Mouse (Mus musculus) forebrain, embryonic 11.5 days (tissue): ENCODE results near the gene Slc30a6. TPM values are rescaled to one million over a fixed set of nuclear protein-coding genes. Genes with fewer than 3 reads are reported as not detected.

Experiments used
- ATAC-seq: fragments of 200-750 bp; cut with Nextera tagmentation; replicated peaks from 2 replicates; pipeline ENCODE4 v1.8.0; 2017; ENCODE audit warnings: moderate TSS enrichment; ENCODE audit not compliant: low FRiP score
- DNase-seq: peaks from one replicate; pipeline ENCODE4 v3.0.0-alpha.2; 2017; ENCODE audit warnings: low spot score
- H3K27ac ChIP-seq: fragments of 300-500 bp; sonication (generic); 2 replicates; pipeline ENCODE4 v1.5.1; 2014; ENCODE audit warnings: low read depth, low read length
- H3K27me3 ChIP-seq: fragments of 300-500 bp; sonication (generic); 2 replicates; pipeline ENCODE4 v1.6.1; 2014; ENCODE audit warnings: mild to moderate bottlenecking, low read length, mixed read lengths; ENCODE audit not compliant: control insufficient read depth, insufficient read depth
- H3K36me3 ChIP-seq: fragments of 300-500 bp; sonication (generic); 2 replicates; pipeline ENCODE4 v1.6.1; 2014; ENCODE audit warnings: mild to moderate bottlenecking, low read length, moderate library complexity, mixed read lengths; ENCODE audit not compliant: control insufficient read depth, insufficient read depth
- H3K4me1 ChIP-seq: fragments of 300-500 bp; sonication (generic); replicated peaks from 2 replicates; pipeline ENCODE4 v1.6.1; 2014; ENCODE audit warnings: low read length, mixed read lengths; ENCODE audit not compliant: control insufficient read depth, insufficient read depth
- H3K4me2 ChIP-seq: fragments of 300-500 bp; sonication (generic); 2 replicates; pipeline ENCODE4 v1.6.1; 2014; ENCODE audit warnings: low read depth, mild to moderate bottlenecking, low read length, moderate library complexity, mixed read lengths; ENCODE audit not compliant: severe bottlenecking
- H3K4me3 ChIP-seq: fragments of 300-500 bp; sonication (generic); 2 replicates; pipeline ENCODE4 v1.5.1; 2014; ENCODE audit warnings: low read depth, low read length
- H3K9ac ChIP-seq: fragments of 300-500 bp; sonication (generic); 2 replicates; pipeline ENCODE4 v1.6.1; 2014; ENCODE audit warnings: low read length
- H3K9me3 ChIP-seq: fragments of 300-500 bp; sonication (generic); 2 replicates; pipeline ENCODE4 v1.6.1; 2016; ENCODE audit warnings: low read length, mixed read lengths; ENCODE audit not compliant: control insufficient read depth
- WGBS: fragments of 180-500 bp; shearing (Covaris S2); extraction: QIAGEN DNeasy Blood & Tissue Kit; methylation state at CpG from one replicate; pipeline ENCODE4 v1.1.7; 2014; 5-methylcytosine and 5-hydroxymethylcytosine counted together
- polyA plus RNA-seq: library from polyadenylated mRNA; unstranded; fragments of >200 nt; fragmentation: Nextera tagmentation; extraction: Ambion mirVana; gene quantifications from 2 replicates; pipeline ENCODE4 v1.2.1, GENCODE M21; 2014

Slc30a6 gene
- polyA plus RNA-seq, 1 experiment from 2014 or later: 30.6 TPM

DNA sequence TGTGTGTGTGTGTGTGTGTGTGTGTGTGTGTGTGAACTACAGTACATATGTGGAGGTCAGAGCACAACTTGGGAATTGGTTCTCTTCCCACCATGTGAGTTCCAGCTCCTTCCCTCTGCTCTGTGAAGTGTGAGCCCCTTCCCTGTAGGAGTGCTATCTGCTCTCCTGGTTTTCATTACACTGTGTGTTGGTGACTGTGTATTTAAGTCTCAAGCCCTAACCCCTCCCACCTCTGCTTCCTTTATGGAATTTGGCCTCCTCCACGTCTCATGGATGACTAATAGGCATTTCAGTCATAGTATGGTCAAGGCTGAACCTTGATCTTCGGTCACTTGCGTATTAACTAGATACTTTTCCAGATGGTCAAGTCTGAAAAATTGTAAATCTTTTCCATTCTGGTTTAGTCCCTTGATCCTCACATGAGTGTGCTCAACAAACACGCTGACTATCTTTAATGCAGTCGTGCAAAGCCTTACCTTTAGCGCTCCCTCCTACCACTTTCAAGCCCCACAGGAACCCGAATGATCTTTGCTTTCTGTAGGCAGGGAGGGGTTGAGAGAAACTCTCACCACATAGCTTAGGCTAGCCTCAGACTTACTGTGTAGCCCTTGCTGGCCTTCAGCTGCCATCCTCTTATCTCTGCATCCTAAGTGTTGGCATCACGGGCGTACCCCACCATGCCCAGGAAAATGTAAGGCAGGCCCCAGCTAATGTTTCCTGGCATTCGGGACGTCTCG is 7.2 kb downstream of the Slc30a6 start:
- Histone ChIP-seq H3K4me3 (no peak overlapping the region), H3K27ac (no peak overlapping the region), H3K4me1 (no peaks in the 10 kb centered on the region), H3K9ac (no peak overlapping the region), H3K36me3 (peaks cover 3% of the 10 kb centered on the region), H3K4me2 (no peak overlapping the region), H3K9me3 (no peaks in the 10 kb centered on the region), H3K27me3 (no peaks in the 10 kb centered on the region)
- WGBS: 95% methylated on average over 12 of the region's 12 CpGs
- ATAC-seq: no peak
- DNase-seq: no peak

DNA sequence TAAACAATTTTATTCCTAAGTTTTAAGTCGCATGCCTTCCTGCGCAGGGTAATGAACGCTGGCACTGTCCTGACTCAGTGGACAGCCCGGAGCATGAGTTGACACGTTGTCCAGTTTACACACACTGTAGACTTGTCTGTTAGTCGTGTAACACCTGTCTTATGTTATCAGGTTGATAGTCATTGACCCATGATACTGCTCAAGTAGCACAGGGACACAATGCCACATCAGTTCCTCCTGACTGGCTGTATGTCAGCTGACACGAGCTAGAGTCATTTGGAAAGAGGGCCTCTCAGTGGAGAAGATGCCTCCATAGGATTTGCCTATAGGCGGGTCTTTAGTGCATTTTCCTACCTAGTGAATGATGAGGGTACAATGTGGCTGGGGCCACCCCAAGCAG is 11.1 kb downstream of the Slc30a6 start:
- Histone ChIP-seq H3K36me3 (peaks cover 3% of the 10 kb centered on the region), H3K4me1 (no peaks in the 10 kb centered on the region), H3K9me3 (no peaks in the 10 kb centered on the region), H3K4me2 (no peak overlapping the region), H3K9ac (no peak overlapping the region), H3K27ac (no peak overlapping the region), H3K27me3 (no peaks in the 10 kb centered on the region), H3K4me3 (no peak overlapping the region)
- ATAC-seq: no peak
- WGBS: 90% methylated on average over 8 of the region's 8 CpGs
- no peak for DNase-seq

DNA sequence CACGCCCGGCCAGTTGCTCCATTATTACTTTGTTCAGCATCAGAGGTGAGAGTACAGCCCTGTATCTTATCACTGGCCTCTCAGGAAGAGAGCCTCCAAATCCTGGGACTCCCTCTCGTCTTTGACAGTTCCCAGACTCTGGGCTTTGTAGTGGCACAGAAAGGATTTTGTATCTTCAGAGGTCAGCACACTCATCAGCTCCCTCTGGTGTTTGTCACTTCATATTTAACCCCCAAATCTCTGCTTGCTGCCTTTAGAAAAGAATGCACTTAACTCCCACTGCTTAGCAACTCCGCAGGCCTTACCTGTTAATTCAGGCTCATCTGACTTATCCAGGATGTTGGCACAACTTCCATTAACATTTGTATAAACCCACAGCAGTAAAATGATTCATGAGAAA is 14.3 kb downstream of the Slc30a6 start:
- no peak overlapping the region for H3K4me3 ChIP-seq
- no peak overlapping the region for H3K4me2 ChIP-seq
- DNase-seq: no peak
- no peaks in the 10 kb centered on the region for H3K4me1 ChIP-seq
- no peaks in the 10 kb centered on the region for H3K9me3 ChIP-seq
- H3K36me3 ChIP-seq: no peaks in the 10 kb centered on the region
- H3K9ac ChIP-seq: no peak overlapping the region
- H3K27ac ChIP-seq: no peak overlapping the region
- H3K27me3 ChIP-seq: no peaks in the 10 kb centered on the region
- no peak for ATAC-seq
- 67% methylated on average over 4 of the region's 4 CpGs for WGBS

DNA sequence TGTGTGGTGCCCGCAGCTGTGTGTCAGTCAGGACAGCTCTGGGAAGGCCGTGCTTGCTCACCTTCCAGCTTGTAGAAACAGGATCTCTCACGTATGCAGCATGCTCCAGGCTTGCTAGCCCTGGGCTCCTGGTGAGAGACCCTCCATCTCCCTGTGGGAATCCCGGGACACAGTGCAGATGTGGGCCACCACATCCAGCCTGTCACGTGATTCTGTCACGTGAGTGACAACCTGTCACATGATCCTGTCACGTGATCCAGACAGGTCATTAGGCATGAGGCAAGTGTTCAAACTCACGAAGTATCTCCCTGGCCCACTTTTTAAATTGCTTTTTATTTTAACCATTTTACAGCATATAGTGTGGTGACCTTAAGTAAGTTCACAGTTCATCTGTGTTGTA is 17.9 kb downstream of the Slc30a6 start:
- 94% methylated on average over 8 of the region's 8 CpGs for WGBS
- no peaks in the 10 kb centered on the region; the same call in 1 of the 2 replicates for H3K36me3 ChIP-seq

DNA sequence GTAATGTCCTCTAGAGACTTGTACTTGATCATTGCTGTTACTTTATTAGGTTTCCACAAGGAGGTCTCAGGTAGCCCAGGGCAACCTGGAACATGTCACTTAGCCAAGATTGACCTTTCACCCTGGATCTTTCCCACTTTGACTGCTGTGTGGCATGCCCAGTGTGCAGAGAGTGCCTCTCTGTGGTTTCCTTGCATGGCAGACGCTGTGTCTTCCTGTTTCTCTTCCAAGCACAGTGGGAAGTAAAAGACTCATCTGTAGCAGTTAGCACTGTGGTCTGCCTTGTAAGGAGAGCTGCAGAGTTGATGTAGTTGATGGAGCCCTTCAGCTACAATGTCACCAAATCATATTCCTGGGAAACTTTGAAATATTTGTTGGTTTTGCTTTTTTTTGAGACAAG is 19.3 kb downstream of the Slc30a6 start:
- DNase-seq (no peak), ATAC-seq (no peak)
- Histone ChIP-seq H3K9me3 (no peaks in the 10 kb centered on the region), H3K9ac (no peak overlapping the region), H3K27ac (no peak overlapping the region), H3K36me3 (no peaks in the 10 kb centered on the region; the same call in 1 of the 2 replicates), H3K4me2 (no peak overlapping the region), H3K4me3 (no peak overlapping the region), H3K27me3 (no peaks in the 10 kb centered on the region), H3K4me1 (no peaks in the 10 kb centered on the region)
- WGBS: 83% methylated on average over 1 of the region's 1 CpGs

More for the DNA sequence above, 17.9 kb downstream of the Slc30a6 start:
- H3K4me2 ChIP-seq: no peak overlapping the region
- H3K9ac ChIP-seq: no peak overlapping the region
- no peak for DNase-seq
- no peaks in the 10 kb centered on the region for H3K27me3 ChIP-seq
- ATAC-seq: no peak
- no peaks in the 10 kb centered on the region for H3K4me1 ChIP-seq
- H3K27ac ChIP-seq: no peak overlapping the region
- no peak overlapping the region for H3K4me3 ChIP-seq
- no peaks in the 10 kb centered on the region for H3K9me3 ChIP-seq

DNA sequence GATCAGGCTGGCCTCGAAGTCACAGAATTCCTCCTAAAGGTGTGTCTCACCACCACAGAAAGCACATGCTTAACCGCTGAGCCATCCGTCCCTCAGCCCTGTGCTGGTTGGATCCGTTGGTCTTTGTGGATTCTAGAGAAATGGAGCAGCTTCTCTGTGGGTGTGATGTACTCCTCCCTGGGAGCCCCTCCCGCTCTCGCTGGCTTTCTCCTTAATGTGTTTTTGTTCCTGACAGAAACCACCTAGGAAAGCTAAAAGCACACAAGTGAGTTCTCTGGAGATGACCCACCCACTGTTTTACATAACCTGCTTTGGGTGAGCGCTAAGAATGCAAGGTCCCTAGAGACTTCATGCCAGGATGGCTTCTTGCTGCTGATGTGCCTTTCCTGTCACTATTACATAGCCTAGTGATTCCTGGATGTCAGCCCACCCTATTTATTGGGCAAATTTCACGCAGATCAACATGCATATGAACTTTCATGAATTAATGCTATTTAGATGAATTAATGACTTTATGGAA is 21.5 kb downstream of the Slc30a6 start:
- H3K4me1 ChIP-seq: no peaks in the 10 kb centered on the region
- no peak for DNase-seq
- H3K9ac ChIP-seq: no peak overlapping the region
- no peaks in the 10 kb centered on the region for H3K9me3 ChIP-seq
- H3K36me3 ChIP-seq: no peaks in the 10 kb centered on the region; the same call in 1 of the 2 replicates
- no peak for ATAC-seq
- no peak overlapping the region for H3K27ac ChIP-seq
- H3K4me2 ChIP-seq: no peak overlapping the region
- no peaks in the 10 kb centered on the region for H3K27me3 ChIP-seq
- H3K4me3 ChIP-seq: no peak overlapping the region
- WGBS: 92% methylated on average over 8 of the region's 8 CpGs

DNA sequence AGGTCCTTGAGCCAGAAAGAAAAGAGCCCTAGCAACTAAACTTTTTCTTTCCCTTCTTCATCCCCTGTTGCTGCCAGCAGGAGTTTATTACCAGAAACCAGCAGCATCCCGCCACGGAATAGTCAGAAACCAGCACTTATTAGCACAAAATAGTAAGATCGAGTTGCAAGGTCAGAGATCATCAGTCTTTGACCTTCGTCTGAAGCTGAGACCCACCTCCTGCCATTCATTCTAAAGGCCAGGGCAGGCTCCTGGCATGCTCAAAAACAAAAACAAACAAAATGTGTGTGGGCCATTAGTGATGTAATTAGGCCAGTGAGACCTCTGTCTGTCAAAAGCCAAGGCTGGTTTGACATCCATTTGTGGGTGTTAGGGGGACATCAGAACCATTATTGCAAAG is 22.8 kb downstream of the Slc30a6 start:
- DNase-seq (no peak), ATAC-seq (no peak)
- H3K36me3 ChIP-seq: no peaks in the 10 kb centered on the region; the same call in 1 of the 2 replicates
- 42% methylated on average over 4 of the region's 4 CpGs for WGBS
- no peaks in the 10 kb centered on the region for H3K4me1 ChIP-seq
- H3K27me3 ChIP-seq: no peaks in the 10 kb centered on the region
- no peak overlapping the region for H3K9ac ChIP-seq
- no peak overlapping the region for H3K4me3 ChIP-seq
- no peak overlapping the region for H3K27ac ChIP-seq
- H3K4me2 ChIP-seq: no peak overlapping the region
- H3K9me3 ChIP-seq: no peaks in the 10 kb centered on the region

DNA sequence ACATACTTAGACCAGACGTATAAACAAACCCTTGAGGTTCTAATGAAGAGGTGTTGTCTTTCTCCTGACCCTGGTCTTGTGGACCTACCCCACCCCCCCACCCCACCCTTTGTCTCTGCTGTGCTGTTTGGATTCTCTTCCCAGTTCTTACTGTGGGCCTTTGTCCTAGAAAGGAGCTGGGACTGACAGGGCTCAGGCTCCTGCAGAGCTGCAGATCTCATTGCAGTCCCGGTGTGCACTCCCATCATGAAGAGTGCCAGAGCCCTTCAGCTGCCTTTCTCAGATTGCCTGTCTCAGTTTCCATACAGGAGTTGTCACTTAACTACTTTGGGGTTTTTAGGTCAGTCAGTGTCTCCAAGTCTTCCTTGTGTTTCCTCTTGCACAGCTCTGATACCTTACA is 25.2 kb downstream of the Slc30a6 start:
- ATAC-seq (no peak), DNase-seq (no peak)
- H3K36me3 ChIP-seq: no peaks in the 10 kb centered on the region; the same call in 1 of the 2 replicates
- H3K4me2 ChIP-seq: no peak overlapping the region
- H3K4me1 ChIP-seq: no peaks in the 10 kb centered on the region
- H3K9me3 ChIP-seq: no peaks in the 10 kb centered on the region
- H3K27me3 ChIP-seq: no peaks in the 10 kb centered on the region
- H3K27ac ChIP-seq: no peak overlapping the region
- 57% methylated on average over 2 of the region's 2 CpGs for WGBS
- H3K4me3 ChIP-seq: no peak overlapping the region
- H3K9ac ChIP-seq: no peak overlapping the region
